11 mouse cellular contexts compared by ENCODE assay signal in the genomic region with DNA sequence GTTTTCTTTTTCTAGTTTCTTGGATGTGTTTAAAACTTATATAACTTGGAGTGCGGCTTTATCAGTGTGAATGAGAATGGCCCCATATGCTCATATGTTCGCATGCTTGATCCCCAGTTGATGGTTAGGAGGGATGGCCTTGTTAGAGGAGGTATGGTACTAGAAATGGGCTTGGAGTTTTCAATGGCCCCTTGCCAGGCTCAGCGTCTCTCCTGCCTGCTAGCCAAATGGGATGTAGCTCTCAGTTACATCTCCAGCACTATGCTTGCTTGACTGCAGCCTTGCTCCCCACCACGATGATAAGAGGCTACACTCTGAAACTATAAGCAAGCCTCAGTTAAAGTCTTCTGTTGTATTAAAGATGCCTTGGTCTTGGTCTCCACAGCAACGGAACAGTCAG.
"Had no signal": no experiment of that assay in that cellular context is flagged by ENCODE, and none has a peak within 500 bp of the region (broad histone marks: within the 10 kb centered on the region; RNA-seq: fewer than 3 reads in every experiment).

No protein-coding gene starts in this region.

- H3K9me3 ChIP-seq: kidney, embryonic 15.5 days; limb, embryonic 13.5 days; midbrain, embryonic 12.5 days had no signal

- H3K9ac ChIP-seq: kidney, embryonic 15.5 days; limb, embryonic 13.5 days; liver, embryonic 14.5 days; midbrain, embryonic 12.5 days had no signal

- H3K27me3 ChIP-seq: kidney, embryonic 15.5 days; limb, embryonic 13.5 days; midbrain, embryonic 12.5 days had no signal

- H3K4me3 ChIP-seq: kidney, embryonic 15.5 days; limb, embryonic 13.5 days; midbrain, embryonic 12.5 days had no signal

- H3K36me3 ChIP-seq: kidney, embryonic 15.5 days; limb, embryonic 13.5 days; midbrain, embryonic 12.5 days had no signal

- H3K4me1 ChIP-seq: kidney, embryonic 15.5 days; limb, embryonic 13.5 days; midbrain, embryonic 12.5 days had no signal

- H3K4me2 ChIP-seq: kidney, embryonic 15.5 days; limb, embryonic 13.5 days; midbrain, embryonic 12.5 days had no signal

- H3K27ac ChIP-seq: kidney, embryonic 15.5 days; limb, embryonic 13.5 days; liver, embryonic 14.5 days; midbrain, embryonic 12.5 days; stomach, postnatal 0 days had no signal

- DNase-seq: kidney, postnatal 14 days; layer of hippocampus, adult 9-11 months; layer of hippocampus, postnatal 36 days; lung, adult 18-20 months; thymus, adult 18-20 months; thymus, postnatal 14 days had no signal
